ENCODE assay signal across 9 mouse cellular contexts in genomic region chr1:92130470-92131100, GRCm38 (mm10).
DNase-seq lines count a peak whose midpoint lies in the region; ATAC-seq and TF ChIP-seq lines count a peak whose summit lies in the region.
"Had no signal": no experiment of that assay in that cellular context is flagged by ENCODE, and none has a peak within 500 bp of the region (broad histone marks: within the 10 kb centered on the region; RNA-seq: fewer than 3 reads in every experiment).

No protein-coding gene starts in this region.

- peak overlapping the region; percentile 43; the same call in 1 of the 2 replicates for H3K27ac ChIP-seq in midbrain, postnatal 0 days (ENCODE audit: low read depth, low read length)
- no peak overlapping the region; the same call in 1 of the 2 replicates for H3K27ac ChIP-seq in midbrain, embryonic 13.5 days
- peak overlapping the region; percentile 84 for H3K27ac ChIP-seq in embryonic facial prominence, embryonic 15.5 days (replicated peaks)
- H3K27ac ChIP-seq in heart, embryonic 14.5 days (replicated peaks in 1 of 2; ENCODE audit: control insufficient read depth in 1 of 2, insufficient read depth in 1 of 2, low read depth in 2 of 2, low read length in 2 of 2): peak overlapping the region; percentile 68 to 78
- no peak overlapping the region for H3K27ac ChIP-seq in liver, postnatal 0 days (ENCODE audit: low read depth)
- 0 out of 2 replicates have a peak overlapping the region, but pooled peaks have one; percentile 29 for H3K27ac ChIP-seq in small intestine, adult 2 months (ENCODE audit: insufficient read depth, low read depth, low read length)
- H3K27ac ChIP-seq: liver, embryonic 14.5 days had no signal

- no peaks in the 10 kb centered on the region for H3K36me3 ChIP-seq in midbrain, postnatal 0 days (ENCODE audit: insufficient read depth, low read length)
- no peaks in the 10 kb centered on the region for H3K36me3 ChIP-seq in midbrain, embryonic 13.5 days
- H3K36me3 ChIP-seq in embryonic facial prominence, embryonic 15.5 days: no peaks in the 10 kb centered on the region
- H3K36me3 ChIP-seq in heart, embryonic 14.5 days (ENCODE audit: control insufficient read depth, insufficient read depth, low read length): no peaks in the 10 kb centered on the region
- no peaks in the 10 kb centered on the region for H3K36me3 ChIP-seq in liver, postnatal 0 days (replicated peaks; ENCODE audit: insufficient read depth, low read length)
- no peaks in the 10 kb centered on the region for H3K36me3 ChIP-seq in small intestine, adult 2 months (ENCODE audit: control insufficient read depth, insufficient read depth, low read length)

- H3K4me3 ChIP-seq in midbrain, postnatal 0 days (ENCODE audit: low read depth, low read length): no peak overlapping the region
- no peak overlapping the region for H3K4me3 ChIP-seq in midbrain, embryonic 13.5 days (replicated peaks)
- no peak overlapping the region for H3K4me3 ChIP-seq in embryonic facial prominence, embryonic 15.5 days (replicated peaks)
- H3K4me3 ChIP-seq in heart, embryonic 14.5 days (ENCODE audit: control insufficient read depth in 1 of 2, insufficient read depth in 1 of 2, low read depth in 1 of 2, low read length in 2 of 2): no peak overlapping the region
- H3K4me3 ChIP-seq in liver, postnatal 0 days (ENCODE audit: low read depth, low read length): no peak overlapping the region
- H3K4me3 ChIP-seq in small intestine, adult 2 months (ENCODE audit: low read depth, low read length): no peak overlapping the region

- no peak for TF ChIP-seq CTCF in midbrain, postnatal 0 days (IDR thresholded peaks at IDR 0.05)
- TF ChIP-seq CTCF in liver, postnatal 0 days (IDR thresholded peaks at IDR 0.05; ENCODE audit: low read depth): no peak
- TF ChIP-seq CTCF in small intestine, adult 2 months (IDR thresholded peaks at IDR 0.05; ENCODE audit: extremely low read depth, insufficient read length, insufficient replicate concordance, low read depth, low read length): no peak

- H3K9me3 ChIP-seq in midbrain, postnatal 0 days (ENCODE audit: low read length): no peaks in the 10 kb centered on the region
- H3K9me3 ChIP-seq in midbrain, embryonic 13.5 days: no peaks in the 10 kb centered on the region
- no peaks in the 10 kb centered on the region for H3K9me3 ChIP-seq in embryonic facial prominence, embryonic 15.5 days (replicated peaks)
- no peaks in the 10 kb centered on the region for H3K9me3 ChIP-seq in heart, embryonic 14.5 days (ENCODE audit: control insufficient read depth, low read length)
- no peaks in the 10 kb centered on the region for H3K9me3 ChIP-seq in liver, postnatal 0 days (ENCODE audit: low read length)

- no peak overlapping the region for H3K4me2 ChIP-seq in midbrain, postnatal 0 days (ENCODE audit: low read depth, low read length, poor library complexity, severe bottlenecking)
- no peak overlapping the region for H3K4me2 ChIP-seq in midbrain, embryonic 13.5 days (replicated peaks)
- H3K4me2 ChIP-seq in embryonic facial prominence, embryonic 15.5 days (replicated peaks): no peak overlapping the region
- no peak overlapping the region for H3K4me2 ChIP-seq in heart, embryonic 14.5 days (ENCODE audit: low read length)
- H3K4me2 ChIP-seq in liver, postnatal 0 days (ENCODE audit: low read depth, low read length): no peak overlapping the region

- ATAC-seq in midbrain, postnatal 0 days (ENCODE audit: low FRiP score): 0 out of 2 replicates have a peak, but pooled peaks have one; percentile 44
- no peak for ATAC-seq in midbrain, embryonic 13.5 days
- peak; percentile 92 for ATAC-seq in embryonic facial prominence, embryonic 15.5 days (ENCODE audit: insufficient number of reproducible peaks, low FRiP score, low TSS enrichment, low read depth)
- ATAC-seq in heart, embryonic 14.5 days (ENCODE audit: insufficient number of reproducible peaks, insufficient read depth, low FRiP score, low read depth): peak; percentile 81
- ATAC-seq in liver, postnatal 0 days: peak; percentile 54

- TF ChIP-seq POLR2A in small intestine, adult 2 months (IDR thresholded peaks at IDR 0.05; ENCODE audit: low read depth, low read length): no peak

- H3K27me3 ChIP-seq in midbrain, postnatal 0 days (ENCODE audit: insufficient read depth, low read length): no peaks in the 10 kb centered on the region
- H3K27me3 ChIP-seq in midbrain, embryonic 13.5 days: no peaks in the 10 kb centered on the region
- no peaks in the 10 kb centered on the region for H3K27me3 ChIP-seq in embryonic facial prominence, embryonic 15.5 days
- no peaks in the 10 kb centered on the region for H3K27me3 ChIP-seq in heart, embryonic 14.5 days (ENCODE audit: control insufficient read depth, insufficient read depth, low read length)
- no peaks in the 10 kb centered on the region for H3K27me3 ChIP-seq in liver, postnatal 0 days (ENCODE audit: insufficient read depth, low read length)
- no peaks in the 10 kb centered on the region for H3K27me3 ChIP-seq in small intestine, adult 2 months (ENCODE audit: control insufficient read depth, insufficient read depth, low read length)

- 56% methylated on average over 6 of the region's 6 CpGs for WGBS in midbrain, postnatal 0 days
- 67% methylated on average over 6 of the region's 6 CpGs for WGBS in midbrain, embryonic 13.5 days
- WGBS in embryonic facial prominence, embryonic 15.5 days: 21% methylated on average over 6 of the region's 6 CpGs
- WGBS in heart, embryonic 14.5 days: 20% methylated on average over 6 of the region's 6 CpGs
- WGBS in liver, postnatal 0 days (ENCODE audit: insufficient replicate concordance): 62% methylated on average over 6 of the region's 6 CpGs
- 17% methylated on average over 6 of the region's 6 CpGs for WGBS in small intestine, adult 2 months

- peaks cover 3% of the 10 kb centered on the region; the same call in 1 of the 2 replicates for H3K4me1 ChIP-seq in midbrain, postnatal 0 days (ENCODE audit: insufficient read depth, low read length)
- H3K4me1 ChIP-seq in midbrain, embryonic 13.5 days (replicated peaks): peaks cover 14% of the 10 kb centered on the region
- H3K4me1 ChIP-seq in embryonic facial prominence, embryonic 15.5 days: peaks cover 32% of the 10 kb centered on the region
- peaks cover 14 to 27% of the 10 kb centered on the region in 2 experiments for H3K4me1 ChIP-seq in heart, embryonic 14.5 days (ENCODE audit: control insufficient read depth in 2 of 2, insufficient read depth in 2 of 2, low read length in 2 of 2)
- H3K4me1 ChIP-seq in liver, postnatal 0 days (ENCODE audit: insufficient read depth): peaks cover 5% of the 10 kb centered on the region; the same call in 1 of the 2 replicates
- peaks cover 14% of the 10 kb centered on the region for H3K4me1 ChIP-seq in small intestine, adult 2 months (ENCODE audit: control insufficient read depth, insufficient read depth, insufficient read length, low read length)

- DNase-seq in midbrain, postnatal 0 days (ENCODE audit: low spot score): peak; percentile 61
- DNase-seq in kidney, postnatal 10 days: peak; percentile 91
- peak; percentile 50 for DNase-seq in liver, postnatal 0 days
- DNase-seq in c-Kit-positive CD71-positive TER-119-positive erythroid progenitor cells, embryonic 14.5 days (ENCODE audit: low spot score): no peak

- TF ChIP-seq EP300 in liver, postnatal 0 days (IDR thresholded peaks at IDR 0.05; ENCODE audit: low read depth): 0 out of 2 replicates have a peak, but pooled peaks have one; percentile 9

- H3K9ac ChIP-seq in midbrain, postnatal 0 days (replicated peaks; ENCODE audit: low read length, poor library complexity, severe bottlenecking): no peak overlapping the region; the same call in 1 of the 2 replicates
- no peak overlapping the region for H3K9ac ChIP-seq in midbrain, embryonic 13.5 days (replicated peaks)
- 0 out of 2 replicates have a peak overlapping the region, but pooled peaks have one; percentile 1 for H3K9ac ChIP-seq in embryonic facial prominence, embryonic 15.5 days
- peak overlapping the region; percentile 41; the same call in 1 of the 2 replicates for H3K9ac ChIP-seq in heart, embryonic 14.5 days (ENCODE audit: low read length)
- H3K9ac ChIP-seq in liver, postnatal 0 days (replicated peaks): 0 out of 2 replicates have a peak overlapping the region, but pooled peaks have one; percentile 7

Comparison
In these comparisons a context has a peak if more than half of its experiments do, and no peak if none do; other contexts are left out.
1. H3K27ac ChIP-seq: peak in midbrain, postnatal 0 days (single experiment), embryonic facial prominence, embryonic 15.5 days (single experiment), heart, embryonic 14.5 days (2 of 2) and small intestine, adult 2 months (single experiment); none in midbrain, embryonic 13.5 days (single experiment) and liver, postnatal 0 days (single experiment).
2. H3K9ac ChIP-seq: peak in embryonic facial prominence, embryonic 15.5 days (single experiment), heart, embryonic 14.5 days (single experiment) and liver, postnatal 0 days (single experiment); none in midbrain, postnatal 0 days (single experiment) and midbrain, embryonic 13.5 days (single experiment).